Mouse (Mus musculus) midbrain, embryonic 13.5 days (tissue): ENCODE results near the gene Psmd14. TPM values are rescaled to one million over a fixed set of nuclear protein-coding genes. Genes with fewer than 3 reads are reported as not detected.

Experiments used
- ATAC-seq: fragments of 200-750 bp; cut with Nextera tagmentation; 2 replicates; pipeline ENCODE4 v1.8.0; 2017; ENCODE audit warnings: mild to moderate bottlenecking, moderate TSS enrichment, moderate library complexity
- H3K27ac ChIP-seq: fragments of 300-500 bp; sonication (generic); 2 replicates; pipeline ENCODE4 v1.5.1; 2015; ENCODE audit warnings: inconsistent platforms, mild to moderate bottlenecking, moderate library complexity
- H3K27me3 ChIP-seq: fragments of 300-500 bp; sonication (generic); 2 replicates; pipeline ENCODE4 v1.6.1; 2015; ENCODE audit warnings: mild to moderate bottlenecking, inconsistent platforms
- H3K36me3 ChIP-seq: fragments of 300-500 bp; sonication (generic); 2 replicates; pipeline ENCODE4 v1.6.1; 2015; ENCODE audit warnings: mild to moderate bottlenecking, inconsistent platforms
- H3K4me1 ChIP-seq: fragments of 300-500 bp; sonication (generic); replicated peaks from 2 replicates; pipeline ENCODE4 v1.6.1; 2015; ENCODE audit warnings: inconsistent platforms
- H3K4me2 ChIP-seq: fragments of 300-500 bp; sonication (generic); replicated peaks from 2 replicates; pipeline ENCODE4 v1.6.1; 2015; ENCODE audit warnings: moderate library complexity, mild to moderate bottlenecking, inconsistent platforms
- H3K4me3 ChIP-seq: fragments of 300-500 bp; sonication (generic); replicated peaks from 2 replicates; pipeline ENCODE4 v1.5.1; 2015; ENCODE audit warnings: mild to moderate bottlenecking, inconsistent platforms
- H3K9ac ChIP-seq: fragments of 300-500 bp; sonication (generic); replicated peaks from 2 replicates; pipeline ENCODE4 v1.6.1; 2015; ENCODE audit warnings: mild to moderate bottlenecking, inconsistent platforms
- H3K9me3 ChIP-seq: fragments of 300-500 bp; sonication (generic); 2 replicates; pipeline ENCODE4 v1.6.1; 2016; ENCODE audit warnings: mild to moderate bottlenecking, inconsistent platforms
- WGBS: fragments of 180-500 bp; shearing (Covaris S2); methylation state at CpG from one replicate; pipeline ENCODE4 v1.1.7; 2015; 5-methylcytosine and 5-hydroxymethylcytosine counted together
- polyA plus RNA-seq: library from polyadenylated mRNA; unstranded; fragments of >200 nt; fragmentation: Nextera tagmentation; extraction: Ambion mirVana; gene quantifications from 2 replicates; pipeline ENCODE4 v1.2.1, GENCODE M21; 2015

Gene Psmd14
- polyA plus RNA-seq, 1 experiment from 2014 or later, result 220 TPM

- Histone ChIP-seq H3K4me3 (no peak overlapping the region), H3K36me3 (0 out of 2 replicates have a peak, but pooled peaks cover 6% of the 10 kb centered on the region), H3K27ac (peak overlapping the region; percentile 71), H3K9ac (no peak overlapping the region), H3K4me1 (no peaks in the 10 kb centered on the region), H3K27me3 (no peaks in the 10 kb centered on the region), H3K4me2 (no peak overlapping the region), H3K9me3 (no peaks in the 10 kb centered on the region)
- 55% methylated on average over 4 of the region's 4 CpGs for WGBS
- no peak for ATAC-seq
Measured at GRCm38 (mm10) chr2:61765526-61765925, 54.0 kb downstream of the Psmd14 start.

DNA sequence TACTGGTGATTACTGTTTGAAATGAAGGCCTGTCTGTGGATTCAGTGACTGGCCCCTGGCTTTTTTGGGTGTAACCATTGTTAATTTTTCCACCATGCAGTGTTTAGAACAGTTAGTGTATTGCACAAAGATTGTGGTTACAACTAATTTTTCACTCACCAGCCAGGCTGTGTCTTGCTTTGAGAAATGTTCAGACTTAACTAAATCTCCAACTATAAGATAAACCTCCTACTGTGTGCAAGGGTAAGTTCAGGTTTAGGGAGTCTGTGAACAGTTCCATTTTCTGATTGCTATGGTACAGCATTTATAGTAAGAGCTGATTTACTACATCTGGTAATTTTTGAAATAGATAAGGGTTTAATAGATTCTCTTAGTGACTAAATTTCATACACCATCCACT, 69.3 kb downstream of the Psmd14 start:
- ATAC-seq, result no peak
- Histone ChIP-seq H3K27me3 (no peaks in the 10 kb centered on the region), H3K27ac (no peak overlapping the region), H3K9me3 (no peaks in the 10 kb centered on the region), H3K4me2 (no peak overlapping the region), H3K4me3 (no peak overlapping the region), H3K4me1 (no peaks in the 10 kb centered on the region), H3K9ac (no peak overlapping the region), H3K36me3 (peaks cover 12% of the 10 kb centered on the region)

GRCm38 (mm10) chr2:61794960-61795359, 83.5 kb downstream of the Psmd14 start:
- no peak overlapping the region for H3K27ac ChIP-seq
- H3K9me3 ChIP-seq, result no peaks in the 10 kb centered on the region
- no peaks in the 10 kb centered on the region for H3K4me1 ChIP-seq
- no peaks in the 10 kb centered on the region for H3K27me3 ChIP-seq
- no peak overlapping the region for H3K4me3 ChIP-seq
- no peak overlapping the region for H3K4me2 ChIP-seq
- H3K36me3 ChIP-seq, result peaks cover 4% of the 10 kb centered on the region; the same call in 1 of the 2 replicates
- ATAC-seq, result no peak
- no peak overlapping the region for H3K9ac ChIP-seq
- WGBS, result 82% methylated on average over 5 of the region's 5 CpGs

DNA sequence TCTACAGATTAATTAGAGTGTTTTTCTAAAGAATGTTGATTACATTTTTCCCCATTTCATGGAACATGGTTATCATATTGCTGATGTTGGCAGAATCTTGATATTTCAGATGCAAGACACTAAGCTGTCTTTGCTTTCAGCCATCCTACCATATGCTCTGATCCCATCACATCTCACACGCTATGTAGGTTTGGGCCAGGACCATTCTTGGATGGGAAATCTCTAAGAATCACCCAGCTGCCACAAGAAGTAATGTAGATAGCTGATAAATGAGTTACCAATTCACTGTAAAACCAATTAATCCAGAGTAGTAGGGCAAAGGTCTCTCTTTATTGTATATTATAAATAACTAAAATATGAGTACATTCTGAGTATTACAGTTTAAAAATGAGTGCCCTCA, 86.6 kb downstream of the Psmd14 start:
- 100% methylated on average over 1 of the region's 1 CpGs for WGBS
- no peak for ATAC-seq
- no peak overlapping the region for H3K27ac ChIP-seq

GRCm38 (mm10) chr2:61802656-61803251, 91.3 kb downstream of the Psmd14 start, which contains the start of gene Tbr1:
TSS of gene Tbr1 (plus strand) at chr2:61802930.
- Histone ChIP-seq H3K27ac (no peak within 1 kb of the TSS), H3K27me3 (peaks cover 68% of the 10 kb centered on the region), H3K4me3 (no peak within 1 kb of the TSS), H3K36me3 (peaks cover 2% of the 10 kb centered on the region; the same call in 1 of the 2 replicates), H3K9ac (no peak within 1 kb of the TSS), H3K4me1 (peaks cover 28% of the 10 kb centered on the region), H3K4me2 (peak within 1 kb of the TSS; percentile 19; the same call in 1 of the 2 replicates), H3K9me3 (no peaks in the 10 kb centered on the region)
- WGBS, result 4% methylated on average over 11 of the region's 11 CpGs
- peak; percentile 46 for ATAC-seq

More for the DNA sequence above, 86.6 kb downstream of the Psmd14 start:
- peaks cover 6% of the 10 kb centered on the region for H3K4me1 ChIP-seq
- H3K4me3 ChIP-seq, result no peak overlapping the region
- H3K9me3 ChIP-seq, result no peaks in the 10 kb centered on the region
- H3K27me3 ChIP-seq, result peaks cover 23% of the 10 kb centered on the region
- H3K36me3 ChIP-seq, result peaks cover 2% of the 10 kb centered on the region; the same call in 1 of the 2 replicates
- no peak overlapping the region for H3K4me2 ChIP-seq
- no peak overlapping the region for H3K9ac ChIP-seq

DNA sequence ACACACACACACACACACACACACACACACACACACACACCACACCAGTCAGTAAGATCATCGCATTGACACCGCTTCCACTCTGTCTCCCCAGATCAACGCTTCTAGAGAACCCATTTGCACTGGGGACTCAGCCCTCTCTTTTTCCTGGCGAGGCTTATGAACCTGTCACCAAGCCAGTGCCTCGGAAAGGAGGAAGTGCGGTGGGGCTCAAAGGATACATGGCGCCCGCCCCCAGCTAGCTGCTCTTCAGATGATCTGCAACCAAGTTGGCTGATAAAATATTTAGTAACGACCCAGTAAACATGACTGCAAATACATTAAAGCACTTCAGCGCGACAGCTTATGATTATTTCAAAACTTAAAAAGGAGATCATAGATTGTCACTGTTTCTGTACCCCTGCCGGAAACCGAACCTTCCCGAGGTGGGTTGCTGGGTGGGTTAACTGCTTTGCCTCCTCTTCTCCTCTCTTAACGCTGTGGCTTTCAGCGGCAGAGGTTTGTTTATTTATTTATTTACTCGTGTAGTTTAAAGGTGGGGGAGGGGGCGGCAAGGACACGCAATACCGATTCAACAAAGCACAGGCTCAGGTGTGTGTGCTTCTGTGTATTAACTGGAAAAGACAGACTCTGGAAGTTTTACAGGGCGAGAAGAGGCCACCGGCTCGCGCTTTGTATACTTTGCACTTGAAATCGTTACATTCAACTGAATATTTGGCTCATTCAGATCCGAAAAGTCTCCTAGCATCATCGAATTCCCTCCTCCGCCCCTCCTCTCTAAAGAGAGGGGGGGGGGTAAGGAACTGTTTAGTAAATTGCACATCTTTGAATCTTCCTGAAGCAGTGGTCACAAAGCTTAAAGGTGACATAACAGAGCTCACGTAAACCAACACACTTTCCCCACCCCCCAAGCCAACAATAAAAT, 92.2 kb downstream of the Psmd14 start:
- peak; percentile 9; the same call in 1 of the 2 replicates for ATAC-seq

DNA sequence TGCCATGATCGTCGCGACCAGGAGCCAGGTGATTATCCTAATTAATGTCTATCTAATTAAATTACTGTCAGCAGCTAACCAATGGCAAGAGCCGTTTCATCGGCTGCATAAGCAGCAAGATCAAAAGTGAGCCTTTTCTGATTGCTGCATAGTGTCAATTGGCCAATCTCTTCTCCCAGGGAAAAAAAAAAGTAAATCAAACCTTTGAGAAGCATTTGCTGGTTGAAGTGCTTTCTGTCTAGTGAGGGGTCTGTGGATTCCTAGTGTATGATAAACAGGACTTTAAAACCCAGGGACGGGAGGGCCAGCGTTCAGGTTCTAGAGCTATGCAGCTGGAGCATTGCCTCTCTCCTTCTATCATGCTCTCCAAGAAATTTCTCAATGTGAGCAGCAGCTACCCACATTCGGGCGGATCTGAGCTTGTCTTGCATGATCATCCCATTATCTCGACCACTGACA, 92.9 kb downstream of the Psmd14 start:
- Histone ChIP-seq H3K27me3 (peaks cover 84% of the 10 kb centered on the region), H3K36me3 (peaks cover 2% of the 10 kb centered on the region; the same call in 1 of the 2 replicates), H3K4me1 (peaks cover 28% of the 10 kb centered on the region), H3K9ac (no peak overlapping the region), H3K4me2 (no peak overlapping the region), H3K4me3 (0 out of 2 replicates have a peak overlapping the region, but pooled peaks have one; percentile 15), H3K27ac (no peak overlapping the region), H3K9me3 (no peaks in the 10 kb centered on the region)
- WGBS, result 3% methylated on average over 10 of the region's 10 CpGs
- no peak for ATAC-seq

More for the DNA sequence above, 92.2 kb downstream of the Psmd14 start:
- H3K4me1 ChIP-seq, result peaks cover 28% of the 10 kb centered on the region
- WGBS, result 2% methylated on average over 29 of the region's 29 CpGs
- no peak overlapping the region for H3K27ac ChIP-seq
- H3K4me2 ChIP-seq, result peak overlapping the region; percentile 19; the same call in 1 of the 2 replicates
- H3K36me3 ChIP-seq, result peaks cover 2% of the 10 kb centered on the region; the same call in 1 of the 2 replicates
- no peaks in the 10 kb centered on the region for H3K9me3 ChIP-seq
- H3K27me3 ChIP-seq, result peaks cover 77% of the 10 kb centered on the region
- H3K9ac ChIP-seq, result no peak overlapping the region
- H3K4me3 ChIP-seq, result no peak overlapping the region

DNA sequence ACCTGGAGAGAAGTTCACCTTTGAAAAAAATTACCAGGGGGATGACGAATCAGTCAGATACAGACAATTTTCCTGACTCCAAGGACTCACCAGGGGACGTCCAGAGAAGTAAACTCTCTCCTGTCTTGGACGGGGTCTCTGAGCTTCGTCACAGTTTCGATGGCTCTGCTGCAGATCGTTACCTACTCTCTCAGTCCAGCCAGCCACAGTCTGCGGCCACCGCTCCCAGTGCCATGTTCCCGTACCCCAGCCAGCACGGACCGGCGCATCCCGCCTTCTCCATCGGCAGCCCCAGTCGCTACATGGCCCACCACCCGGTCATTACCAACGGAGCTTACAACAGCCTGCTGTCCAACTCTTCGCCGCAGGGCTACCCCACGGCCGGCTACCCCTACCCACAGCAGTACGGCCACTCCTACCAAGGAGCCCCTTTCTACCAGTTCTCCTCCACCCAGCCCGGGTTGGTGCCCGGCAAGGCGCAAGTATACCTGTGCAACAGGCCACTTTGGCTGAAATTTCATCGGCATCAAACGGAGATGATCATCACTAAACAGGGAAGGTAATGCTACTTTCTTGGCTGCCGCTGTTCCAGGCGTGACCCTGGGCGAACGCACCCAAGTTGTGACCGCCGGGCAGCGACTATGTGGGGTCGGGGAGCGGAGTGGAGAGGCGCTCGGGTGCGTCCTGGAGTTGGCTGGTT, 93.5 kb downstream of the Psmd14 start:
- H3K27me3 ChIP-seq, result peaks cover 90% of the 10 kb centered on the region
- H3K36me3 ChIP-seq, result peaks cover 1% of the 10 kb centered on the region; the same call in 1 of the 2 replicates
- WGBS, result under 1% methylated on average over 39 of the region's 39 CpGs
- H3K9me3 ChIP-seq, result no peaks in the 10 kb centered on the region
- peak; percentile 44 for ATAC-seq
- peak overlapping the region; percentile 22; the same call in 1 of the 2 replicates for H3K4me2 ChIP-seq
- H3K4me3 ChIP-seq, result peak overlapping the region; percentile 15
- no peak overlapping the region for H3K27ac ChIP-seq
- H3K9ac ChIP-seq, result no peak overlapping the region
- peaks cover 28% of the 10 kb centered on the region for H3K4me1 ChIP-seq

DNA sequence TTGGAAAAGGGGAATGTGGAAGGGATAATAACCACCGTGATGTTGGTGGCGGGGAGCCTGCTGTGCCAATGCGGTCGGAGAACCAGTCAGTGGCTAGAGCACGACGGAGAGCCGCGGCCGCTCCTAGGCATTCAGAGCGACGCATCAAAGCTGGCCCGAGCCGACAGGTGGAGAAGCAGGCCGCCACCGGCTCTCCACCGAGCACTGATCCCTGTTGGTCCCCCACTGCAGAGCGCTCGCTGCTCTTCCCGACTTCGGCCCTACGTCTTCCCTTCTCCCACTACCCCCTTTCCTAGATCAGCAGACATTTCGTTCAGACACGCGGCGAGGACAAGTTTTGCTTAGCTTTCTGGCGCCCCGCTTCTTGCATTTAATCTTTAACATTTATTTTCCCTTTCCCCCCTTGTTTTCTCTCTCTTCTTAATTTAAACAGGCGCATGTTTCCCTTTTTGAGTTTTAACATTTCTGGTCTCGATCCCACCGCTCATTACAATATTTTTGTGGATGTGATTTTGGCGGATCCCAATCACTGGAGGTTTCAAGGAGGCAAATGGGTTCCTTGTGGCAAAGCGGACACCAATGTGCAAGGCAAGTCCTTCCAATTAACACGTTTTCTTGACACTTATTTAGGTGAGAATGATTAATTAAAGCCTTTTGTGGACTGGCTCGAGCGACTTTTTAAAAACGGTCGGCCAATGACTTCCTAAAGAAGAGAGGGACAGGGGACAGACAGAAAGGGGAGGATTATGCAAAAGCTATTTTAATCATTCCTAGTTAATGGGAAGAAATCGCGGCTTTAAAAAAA, 94.2 kb downstream of the Psmd14 start:
- WGBS, result under 1% methylated on average over 39 of the region's 39 CpGs
- H3K27me3 ChIP-seq, result peaks cover 98% of the 10 kb centered on the region
- no peak overlapping the region for H3K27ac ChIP-seq
- H3K4me3 ChIP-seq, result peak overlapping the region; percentile 15
- H3K9me3 ChIP-seq, result no peaks in the 10 kb centered on the region
- H3K4me1 ChIP-seq, result peaks cover 28% of the 10 kb centered on the region
- ATAC-seq, result peak; percentile 35; the same call in 1 of the 2 replicates
- peak overlapping the region; percentile 22; the same call in 1 of the 2 replicates for H3K4me2 ChIP-seq
- H3K9ac ChIP-seq, result no peak overlapping the region
- no peaks in the 10 kb centered on the region for H3K36me3 ChIP-seq

GRCm38 (mm10) chr2:61806346-61806825, 94.9 kb downstream of the Psmd14 start:
- Histone ChIP-seq H3K4me3 (0 out of 2 replicates have a peak overlapping the region, but pooled peaks have one; percentile 1), H3K4me1 (peaks cover 31% of the 10 kb centered on the region), H3K9ac (no peak overlapping the region), H3K4me2 (no peak overlapping the region), H3K36me3 (no peaks in the 10 kb centered on the region), H3K9me3 (no peaks in the 10 kb centered on the region), H3K27me3 (peaks cover 98% of the 10 kb centered on the region), H3K27ac (no peak overlapping the region)
- no peak for ATAC-seq
- 0% methylated on average over 3 of the region's 3 CpGs for WGBS
